Mouse (Mus musculus): ENCODE measurements around the gene Pfkm. TPM values are rescaled to one million over a fixed set of nuclear protein-coding genes. Genes with fewer than 3 reads are reported as not detected.

Pfkm gene
- polyA plus RNA-seq (2012; rRNA removed) = 69.9 TPM in 2 replicates

DNA sequence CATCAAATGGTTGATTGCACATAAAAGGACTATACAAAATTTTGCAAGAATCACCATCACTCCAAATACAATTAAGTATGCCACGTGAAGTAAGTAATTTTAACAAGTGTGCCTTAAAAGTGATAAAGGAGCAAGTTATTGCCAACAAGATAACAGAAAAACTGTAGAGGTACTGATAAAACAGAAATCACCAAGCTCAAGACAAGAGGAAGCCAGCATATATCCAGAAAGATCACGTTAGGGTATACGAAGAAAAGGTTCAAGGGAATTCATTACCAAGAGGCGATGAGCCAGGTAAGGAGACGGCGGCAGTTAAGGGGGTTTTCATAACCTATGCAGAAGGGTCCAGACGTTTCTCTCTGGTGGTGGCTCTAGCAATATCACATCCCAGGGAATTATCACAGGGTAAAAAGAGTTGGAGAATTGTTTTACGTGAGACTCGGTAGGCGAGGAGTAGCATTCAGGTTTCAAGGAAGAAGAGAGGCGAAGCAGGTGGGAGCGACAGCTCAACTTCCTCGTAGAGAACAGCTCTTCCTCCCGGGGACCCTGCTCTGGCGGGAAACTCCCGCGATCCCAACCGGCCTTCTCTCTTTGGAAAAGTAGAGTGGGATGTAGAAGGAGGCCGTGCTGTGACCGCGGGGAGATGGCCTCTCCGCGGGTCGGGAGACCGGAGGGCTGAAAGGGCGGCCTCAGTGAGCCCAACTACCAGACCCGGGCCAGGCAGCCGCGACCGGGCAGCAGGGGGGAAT is at the start of gene Pfkm:
TSS of gene Pfkm (plus strand) at position 218 of the 749 bp plus-strand sequence.
- DNase-seq (ENCODE audit: low spot score) = no peak

DNA sequence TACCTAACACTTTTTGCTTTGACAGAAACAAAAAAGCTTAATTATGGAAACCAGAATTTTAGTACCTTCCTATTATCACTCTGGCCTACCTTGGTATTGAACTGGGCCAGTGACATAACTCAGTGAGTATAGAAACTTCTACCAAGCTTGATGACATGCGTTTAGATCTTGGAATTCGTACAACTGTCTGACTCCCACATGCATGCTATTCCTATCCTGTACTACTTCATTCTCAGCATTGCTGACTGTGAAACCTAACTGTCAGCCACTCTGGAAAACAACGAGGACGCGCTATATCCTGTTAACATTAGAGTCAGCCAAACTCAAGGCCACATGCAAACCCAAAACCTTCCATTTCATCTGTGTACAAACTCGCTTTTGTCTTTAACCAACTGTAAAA is 48.4 kb upstream of the Pfkm start:
- no peak for DNase-seq (ENCODE audit: low spot score)

DNA sequence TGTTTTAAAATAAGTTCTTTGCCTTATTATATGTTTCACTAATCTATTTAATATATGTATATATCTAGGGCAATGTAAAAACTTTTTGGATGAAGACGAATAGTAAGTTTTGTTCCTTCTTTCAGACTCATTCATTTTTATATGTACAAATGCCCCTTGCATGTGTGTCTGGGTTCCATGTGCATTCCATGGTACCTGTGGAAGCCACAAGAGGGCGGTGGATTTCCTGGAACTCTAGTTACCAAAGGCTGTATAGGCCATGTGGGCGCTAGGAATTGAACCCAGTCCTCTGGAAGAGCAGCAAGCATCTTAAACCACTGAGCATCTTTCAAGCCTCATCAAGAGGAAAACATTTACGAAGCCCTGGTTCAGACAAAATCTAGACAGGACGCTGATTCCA is 48.0 kb upstream of the Pfkm start:
- DNase-seq (ENCODE audit: low spot score) = no peak

DNA sequence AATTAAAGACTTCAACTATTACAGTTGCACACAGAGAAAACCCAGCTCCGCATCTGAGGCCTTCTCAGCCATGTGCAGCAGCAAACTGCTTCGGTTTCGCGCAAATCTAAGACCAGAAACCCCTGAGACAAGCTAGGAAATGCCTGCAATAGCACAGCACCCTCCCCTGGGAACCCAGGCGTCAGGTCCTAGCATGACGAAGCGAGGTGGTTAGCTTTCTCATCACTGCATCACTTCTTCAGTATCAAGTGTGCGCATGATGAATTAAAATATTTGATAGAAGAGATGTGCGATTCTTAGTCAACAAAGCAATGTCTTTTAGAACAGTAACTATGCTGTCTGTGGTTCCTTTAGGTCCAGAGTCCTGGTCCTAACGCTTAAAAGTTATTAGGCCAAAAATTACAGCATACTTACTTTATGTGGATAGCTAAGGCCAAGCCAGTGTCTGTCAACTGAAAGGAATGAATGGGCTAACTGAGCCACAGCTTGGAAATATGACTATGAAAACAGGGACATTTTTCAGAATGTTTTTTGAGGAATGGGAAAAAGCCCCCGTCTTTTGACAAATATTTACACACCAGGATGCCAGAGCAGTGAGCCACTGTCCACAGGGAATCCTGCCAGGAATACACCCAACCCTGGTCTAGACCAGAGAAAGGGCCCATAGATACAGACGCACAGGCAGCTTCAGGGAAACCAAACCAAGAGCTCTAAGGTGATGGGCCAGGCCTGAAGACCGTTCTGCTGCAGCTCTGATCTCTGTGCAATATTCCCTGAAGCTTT is 43.3 kb upstream of the Pfkm start:
- DNase-seq (ENCODE audit: low spot score) = no peak

DNA sequence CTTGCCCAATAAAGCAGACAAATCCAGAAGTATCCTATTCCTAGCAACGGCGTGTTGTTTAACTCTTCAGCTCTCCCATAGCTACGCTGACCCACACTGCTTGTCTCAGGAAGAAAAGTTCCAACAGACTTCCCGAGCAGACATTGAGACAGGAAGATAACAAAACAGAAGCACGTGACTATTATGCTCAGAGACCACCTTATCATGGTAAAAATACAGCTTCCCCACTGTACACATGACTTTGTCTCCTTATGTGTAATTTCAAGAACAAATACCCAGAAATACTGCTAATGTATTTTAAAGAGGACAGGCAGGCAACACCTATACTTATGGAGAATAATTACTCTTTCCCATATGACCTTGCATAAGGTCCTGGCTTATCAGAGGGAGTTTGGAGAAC is 40.7 kb upstream of the Pfkm start:
- no peak for DNase-seq (ENCODE audit: low spot score)

DNA sequence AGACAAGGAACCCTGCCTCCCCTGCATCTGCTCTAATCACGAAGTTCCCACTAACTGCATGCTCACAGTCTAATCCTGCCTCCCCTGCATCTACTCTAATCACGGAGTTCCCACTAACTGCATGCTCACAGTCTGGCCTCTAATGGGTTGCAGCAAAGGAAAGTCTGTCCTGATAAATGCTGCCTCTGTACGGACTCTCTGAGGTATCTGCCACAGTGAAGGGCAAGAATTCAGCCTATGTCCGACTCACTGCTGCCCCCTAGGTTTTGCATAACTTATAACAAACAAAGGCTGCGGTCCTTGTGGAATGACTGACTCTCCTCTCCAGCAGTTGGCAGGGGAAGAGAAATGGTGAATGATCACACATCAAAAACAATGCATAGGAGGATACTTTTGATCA is 37.1 kb upstream of the Pfkm start:
- DNase-seq (ENCODE audit: low spot score) = no peak

DNA sequence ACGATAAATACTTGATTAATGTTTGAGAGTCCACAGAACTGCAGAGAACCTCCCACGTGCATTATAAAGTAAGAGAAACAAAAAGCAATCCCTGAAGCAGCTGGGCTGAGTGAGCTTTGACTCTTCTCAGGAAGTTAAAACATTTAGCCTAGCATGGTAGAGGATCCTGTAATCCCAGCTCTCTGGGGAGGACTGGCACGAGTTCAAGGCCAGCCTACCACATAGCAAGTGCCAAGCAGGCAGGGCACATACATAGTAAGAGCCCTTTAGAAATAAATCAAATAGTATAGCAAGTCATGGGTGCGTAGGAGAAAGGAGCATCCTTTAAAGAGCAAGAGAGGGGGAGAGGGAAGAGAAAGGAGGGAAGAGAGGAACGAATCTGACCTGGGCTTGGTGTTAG is 26.5 kb upstream of the Pfkm start:
- no peak for DNase-seq (ENCODE audit: low spot score)

DNA sequence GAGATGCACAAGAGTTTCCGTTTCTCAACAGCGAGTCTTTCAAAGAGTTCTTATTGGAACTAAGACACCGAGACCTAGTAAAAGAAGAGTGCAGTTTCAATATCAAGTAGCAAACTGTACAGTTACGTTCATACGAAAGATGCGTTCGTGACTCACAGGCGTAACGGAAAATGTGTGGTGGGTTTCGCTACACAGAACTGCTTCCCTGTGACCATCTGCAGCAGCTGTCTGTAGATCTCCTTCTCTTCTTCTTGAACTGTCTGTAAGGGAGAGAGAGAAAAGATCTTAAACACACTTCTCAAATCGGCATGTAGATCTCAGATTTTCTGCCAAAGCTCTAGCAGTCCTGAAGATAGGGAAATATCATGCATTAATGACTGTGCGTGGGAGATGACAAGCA is 25.8 kb upstream of the Pfkm start:
- DNase-seq (ENCODE audit: low spot score) = no peak

DNA sequence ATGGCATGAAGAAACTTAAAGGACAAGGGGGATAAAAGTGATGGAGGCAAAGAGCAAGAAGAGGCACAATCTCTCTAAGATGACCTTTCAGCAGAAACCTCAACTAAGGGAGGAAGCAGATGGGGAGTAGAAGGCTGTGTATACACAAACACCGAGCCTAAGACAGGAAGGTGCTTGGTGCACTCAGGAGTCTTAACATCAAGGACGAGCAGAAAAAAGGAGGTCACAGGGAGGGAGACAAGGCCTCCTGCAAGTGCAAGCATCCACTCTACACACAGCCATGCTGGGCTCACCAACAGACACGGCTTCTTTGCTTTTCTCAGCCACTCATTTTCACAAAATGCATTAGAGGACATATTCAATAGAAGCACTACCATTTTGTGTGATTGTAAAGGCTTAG is 24.9 kb upstream of the Pfkm start:
- no peak for DNase-seq (ENCODE audit: low spot score)

DNA sequence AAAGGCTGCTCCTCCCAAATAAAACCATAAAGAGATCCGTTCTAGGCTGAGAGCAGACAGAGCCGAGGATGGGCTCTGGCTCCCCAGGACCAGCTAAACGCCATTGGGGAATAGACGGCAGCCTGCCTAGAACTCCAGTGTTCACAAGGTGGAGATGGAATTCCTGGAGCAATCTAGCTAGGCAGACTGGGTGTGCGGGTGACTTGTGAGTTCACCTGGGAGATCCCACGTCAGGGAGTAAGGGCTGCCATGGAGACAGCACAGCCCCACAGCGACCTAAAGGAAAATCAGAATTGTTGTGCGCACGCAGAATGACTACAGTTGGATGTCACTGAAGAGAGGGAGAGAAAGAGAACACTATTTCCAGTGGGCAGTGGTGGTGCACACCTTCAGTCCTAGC is 23.9 kb upstream of the Pfkm start:
- DNase-seq (ENCODE audit: low spot score) = no peak

DNA sequence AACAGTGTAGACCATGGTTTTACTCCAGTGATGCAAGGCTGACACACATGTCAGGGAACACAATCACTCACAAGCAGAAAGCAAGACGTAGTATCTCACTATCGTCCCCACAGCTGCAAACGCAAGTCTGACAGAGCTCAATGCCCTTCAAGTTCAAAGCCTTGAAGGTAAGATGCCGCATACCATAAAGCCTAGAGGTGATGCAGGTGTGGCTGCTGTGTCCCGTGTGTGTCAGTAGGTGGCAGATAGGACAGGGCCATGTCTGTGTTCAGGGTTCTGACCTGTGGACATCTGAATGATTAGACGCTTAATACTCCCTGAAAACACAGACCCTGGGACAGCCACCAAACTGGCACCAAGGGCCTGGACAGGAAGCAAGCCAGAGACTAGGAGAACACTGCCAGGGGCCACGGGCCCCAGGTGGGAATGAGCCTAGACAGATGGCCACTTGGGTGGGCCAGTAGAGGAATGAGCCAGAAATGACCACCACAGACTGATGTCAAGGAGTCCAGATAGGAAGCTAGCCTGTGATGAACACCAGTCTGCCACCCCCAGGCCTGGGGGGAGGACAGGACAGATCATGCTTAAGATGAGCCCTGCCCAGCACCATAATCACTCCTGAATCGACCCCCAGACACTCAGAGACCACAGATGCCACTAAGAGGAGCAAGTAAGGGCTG is 22.7 kb upstream of the Pfkm start:
- DNase-seq (ENCODE audit: low spot score) = no peak

DNA sequence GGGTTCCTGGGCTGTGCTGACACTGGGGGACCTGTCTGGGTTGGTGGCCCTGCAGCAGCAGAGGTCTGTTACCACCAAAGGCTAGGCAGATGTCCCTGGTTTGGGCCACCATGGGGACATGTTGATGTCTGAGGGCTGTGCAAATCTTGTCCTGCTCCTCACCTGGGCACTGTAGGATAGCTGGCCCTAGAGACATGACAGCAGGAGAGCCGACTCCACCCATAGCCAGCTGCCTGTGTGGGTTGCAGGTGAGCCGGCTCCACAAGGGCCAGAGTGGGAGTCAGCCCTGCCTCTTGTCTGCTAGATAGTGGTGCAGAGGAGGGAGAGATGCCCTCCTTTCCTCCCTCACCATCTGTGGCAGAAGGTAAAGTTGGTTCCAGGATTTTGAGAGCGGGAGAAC is 22.0 kb upstream of the Pfkm start:
- DNase-seq (ENCODE audit: low spot score) = no peak

DNA sequence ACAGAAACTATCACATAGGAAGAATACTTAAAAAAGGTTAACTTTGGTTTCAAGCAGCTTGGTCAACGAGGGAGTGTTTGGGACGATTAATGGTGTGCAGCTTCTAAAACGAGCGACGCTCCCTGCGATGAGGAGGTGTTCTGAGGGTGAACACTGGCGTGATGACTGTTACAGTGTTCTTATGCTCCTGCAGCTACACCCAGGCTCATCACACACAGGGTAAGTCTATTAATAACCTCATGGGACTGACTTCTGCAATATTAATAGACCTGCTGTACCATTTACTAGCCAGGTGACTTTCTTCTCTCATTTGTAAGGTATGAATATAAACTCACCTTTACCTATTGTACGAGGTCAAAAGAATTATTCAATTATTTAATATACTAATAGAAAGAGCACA is 17.9 kb upstream of the Pfkm start:
- no peak for DNase-seq (ENCODE audit: low spot score)

DNA sequence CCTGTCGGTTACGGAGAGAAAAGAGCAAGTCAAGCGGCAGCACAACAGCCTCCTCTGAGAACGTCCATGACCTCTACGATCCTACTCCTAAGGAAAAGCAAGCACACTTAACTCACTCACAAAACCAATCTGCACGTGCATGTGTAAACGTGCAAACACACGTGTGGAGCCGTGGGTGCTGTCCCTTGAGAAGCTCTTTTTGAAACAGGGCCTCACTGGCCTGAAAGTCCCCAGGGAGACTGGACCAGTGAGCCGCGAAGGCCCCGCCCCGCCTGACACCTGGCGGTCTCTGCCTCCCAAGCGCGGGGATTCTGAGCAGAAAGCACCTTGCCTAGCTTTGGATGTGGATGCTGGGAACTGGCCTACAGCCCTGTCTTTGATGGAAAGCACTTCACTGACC is 17.4 kb upstream of the Pfkm start:
- DNase-seq (ENCODE audit: low spot score) = no peak

DNA sequence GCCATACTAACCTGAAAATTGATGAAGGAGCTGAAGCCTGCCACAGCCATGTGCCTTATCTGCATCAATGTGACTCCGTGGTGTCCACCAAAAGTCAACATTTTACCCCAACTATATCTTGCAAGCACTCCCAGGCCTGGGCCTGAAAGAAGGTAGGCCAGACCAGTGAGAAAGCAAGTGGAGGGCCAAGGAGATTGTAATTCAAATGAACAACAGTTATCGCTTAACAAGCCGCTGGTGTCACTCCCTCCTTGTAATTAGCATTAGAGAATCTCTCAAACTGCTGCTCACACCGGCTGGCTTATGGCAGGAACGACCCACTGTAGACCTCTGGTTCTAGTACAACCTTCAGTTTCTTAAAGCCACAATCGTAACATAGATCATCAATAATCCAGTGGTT is 15.5 kb upstream of the Pfkm start:
- DNase-seq (ENCODE audit: low spot score) = no peak

DNA sequence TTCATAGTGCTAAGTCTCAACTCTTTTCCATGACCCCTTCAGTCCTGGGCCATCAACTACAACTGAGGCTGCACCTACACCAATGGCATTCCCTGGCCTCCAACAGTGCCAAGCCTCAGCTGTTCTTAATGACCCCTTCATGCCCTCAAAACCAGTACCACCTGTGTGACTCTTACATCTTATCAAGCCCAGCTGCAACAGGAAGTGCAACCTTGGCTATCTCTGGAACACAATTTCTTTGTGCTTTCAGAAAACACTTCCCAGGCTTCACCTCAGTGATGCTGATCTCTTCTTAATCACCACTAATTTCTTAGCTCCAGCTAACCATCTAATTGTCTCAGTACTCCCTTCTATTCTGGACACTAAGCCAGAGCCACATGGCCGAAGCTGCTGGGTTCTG is 3.5 kb upstream of the Pfkm start:
- DNase-seq (ENCODE audit: low spot score) = no peak

DNA sequence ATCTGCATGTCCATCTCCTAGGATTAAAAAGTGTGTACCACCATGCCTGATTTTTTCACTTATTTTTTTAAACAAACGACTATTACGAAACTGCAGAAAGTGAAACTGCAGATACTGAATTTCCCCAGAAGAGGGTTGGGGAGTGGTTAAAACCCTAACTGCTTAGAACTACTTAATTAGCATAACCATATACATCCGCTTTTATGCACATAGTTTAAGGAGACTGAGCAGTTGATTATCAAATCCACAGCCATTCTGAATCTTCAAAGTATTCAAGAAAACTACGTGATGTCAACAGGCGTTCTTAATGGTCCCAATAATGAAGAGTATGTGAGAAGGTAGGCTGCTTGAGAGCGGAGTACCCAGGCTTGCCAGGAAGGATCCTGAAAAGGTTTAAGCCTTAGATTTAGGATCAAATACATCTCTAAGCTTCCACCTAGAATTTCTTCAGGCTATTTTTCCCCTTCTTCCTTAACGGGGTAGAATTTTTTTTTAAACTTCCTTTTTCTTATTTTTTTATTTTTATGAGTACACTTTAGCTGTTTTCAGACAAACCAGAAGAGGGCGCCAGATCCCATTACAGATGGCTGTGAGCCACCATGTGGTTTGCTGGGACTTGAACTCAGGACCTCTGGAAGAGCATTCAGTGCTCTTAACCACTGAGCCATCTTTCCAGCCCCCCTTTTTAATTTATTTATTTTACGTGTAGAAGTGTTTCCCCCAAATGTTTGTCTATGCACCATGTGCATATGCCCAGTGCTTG is 2.8 kb upstream of the Pfkm start:
- DNase-seq (ENCODE audit: low spot score) = no peak

DNA sequence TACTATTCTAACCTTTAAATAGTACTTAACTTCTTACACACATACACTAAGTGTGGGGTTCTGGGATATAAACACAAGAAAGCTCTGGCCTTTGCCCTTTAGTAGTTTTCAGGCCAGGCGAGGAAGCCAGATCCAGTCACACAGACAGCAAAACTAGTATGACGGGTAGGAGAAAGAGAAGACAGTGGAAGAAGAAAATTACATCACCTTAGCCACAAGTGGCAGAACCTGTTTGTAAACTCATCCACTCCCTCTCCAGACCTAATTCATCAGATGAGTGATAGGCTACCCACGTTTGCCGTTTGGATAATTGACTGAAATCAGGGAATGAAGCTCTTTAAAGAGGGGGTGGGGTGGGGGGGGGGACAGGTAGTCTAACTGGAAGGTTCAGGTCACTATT is 548 bp upstream of the Pfkm start:
- DNase-seq (ENCODE audit: low spot score) = no peak

DNA sequence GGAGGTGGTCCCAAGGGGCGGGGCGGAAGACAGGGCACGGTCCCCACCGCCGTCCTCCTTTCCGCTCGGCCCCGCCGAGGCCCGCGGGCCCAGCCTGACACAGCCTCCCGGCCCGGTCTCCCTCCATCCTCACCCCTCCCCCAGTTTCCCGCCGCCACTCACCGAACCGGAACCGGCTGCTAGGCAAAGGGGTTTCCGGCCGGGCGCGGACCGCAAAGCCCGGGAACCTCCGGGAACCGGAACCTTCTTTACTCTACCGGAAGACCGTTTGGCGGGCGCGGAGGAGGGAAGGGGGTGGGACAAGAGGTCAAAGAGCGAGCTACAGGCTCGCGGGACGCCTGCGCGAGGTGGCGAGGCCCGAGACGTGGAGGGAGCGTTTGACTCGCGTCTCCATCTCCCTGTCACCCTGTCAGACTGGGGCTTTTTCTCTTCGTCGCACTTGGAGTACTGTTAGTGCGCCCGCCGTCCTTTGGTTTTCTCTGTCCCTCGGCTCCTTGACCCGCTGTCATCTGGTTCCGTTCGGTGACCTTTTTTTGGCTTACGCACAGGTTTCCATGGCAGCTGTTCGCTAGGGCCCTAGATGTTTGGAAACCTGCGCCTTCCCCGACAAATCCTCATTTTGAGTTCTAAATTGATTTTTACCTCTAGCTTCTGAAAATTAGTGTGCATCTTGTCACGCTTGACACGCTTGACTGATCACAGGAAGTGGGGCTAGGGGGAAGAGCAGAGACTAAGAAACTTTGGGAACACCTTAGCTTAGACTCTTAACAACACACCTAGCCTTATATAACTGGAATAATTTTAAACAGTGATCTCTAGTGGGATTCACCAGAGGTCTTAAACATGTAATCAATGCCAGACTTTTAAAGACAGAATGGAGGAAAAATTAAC is 977 bp downstream of the Pfkm start, which contains the start of gene Senp1:
TSS of gene Senp1 (minus strand) at position 624 of the 891 bp plus-strand sequence.
- DNase-seq (ENCODE audit: low spot score) = peak; percentile 88

DNA sequence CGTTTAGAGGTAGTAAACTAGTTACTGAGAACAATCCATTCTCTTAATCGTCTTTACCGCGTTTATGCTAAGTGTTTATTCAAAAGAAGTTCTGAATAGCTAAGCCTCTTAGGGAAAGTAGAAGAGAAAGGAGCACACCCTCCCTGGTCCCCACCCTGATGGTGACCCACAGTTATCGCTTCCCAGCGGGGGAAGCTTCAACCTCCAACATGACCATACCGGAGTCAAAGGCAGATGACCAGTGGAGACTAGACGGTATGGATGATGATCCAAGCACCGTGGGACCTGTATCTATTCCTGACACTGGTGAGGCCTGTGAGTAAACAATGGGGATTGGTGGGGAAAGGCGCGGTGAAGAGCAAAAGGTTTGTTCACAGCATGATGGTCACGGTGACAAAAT is 2.5 kb downstream of the Pfkm start:
- DNase-seq (ENCODE audit: low spot score) = no peak

DNA sequence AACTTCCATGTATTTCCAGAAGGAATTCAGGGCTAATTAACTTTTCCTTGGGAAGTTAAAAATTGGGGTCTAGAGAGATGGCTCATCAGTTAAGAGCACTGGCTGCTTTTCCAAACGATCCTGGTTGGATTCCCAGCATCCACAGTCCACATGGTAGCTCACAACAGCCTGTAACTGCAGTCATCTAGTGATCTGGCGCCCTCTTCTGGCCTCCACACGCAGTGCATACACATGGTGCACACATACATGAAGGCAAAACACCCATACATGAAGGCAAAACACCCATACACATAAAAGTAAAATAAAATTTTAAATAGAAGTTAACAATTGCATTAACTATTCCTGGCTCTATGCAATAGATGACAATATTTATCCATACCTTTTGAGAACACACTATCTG is 4.6 kb downstream of the Pfkm start:
- no peak for DNase-seq (ENCODE audit: low spot score)

All from urinary bladder, adult 2 months (tissue).